Mouse (Mus musculus) embryonic facial prominence, embryonic 15.5 days (tissue): ENCODE results near the gene Axin2. TPM values are rescaled to one million over a fixed set of nuclear protein-coding genes. Genes with fewer than 3 reads are reported as not detected.

Experiments
- ATAC-seq: fragments of 200-750 bp; cut with Nextera tagmentation; 2 replicates; pipeline ENCODE4 v1.8.0; 2017; ENCODE audit warnings: low read depth, moderate TSS enrichment; ENCODE audit not compliant: insufficient number of reproducible peaks, low FRiP score, low TSS enrichment
- H3K27ac ChIP-seq: fragments of 300-500 bp; sonication (generic); replicated peaks from 2 replicates; pipeline ENCODE4 v1.5.1; 2015; ENCODE audit warnings: mild to moderate bottlenecking, inconsistent platforms
- H3K27me3 ChIP-seq: fragments of 300-500 bp; sonication (generic); 2 replicates; pipeline ENCODE4 v1.6.1; 2015; ENCODE audit warnings: inconsistent platforms
- H3K36me3 ChIP-seq: fragments of 300-500 bp; sonication (generic); 2 replicates; pipeline ENCODE4 v1.6.1; 2015; ENCODE audit warnings: mild to moderate bottlenecking, inconsistent platforms
- H3K4me1 ChIP-seq: fragments of 300-500 bp; sonication (generic); 2 replicates; pipeline ENCODE4 v1.6.1; 2015; ENCODE audit warnings: inconsistent platforms
- H3K4me2 ChIP-seq: fragments of 300-500 bp; sonication (generic); replicated peaks from 2 replicates; pipeline ENCODE4 v1.6.1; 2015; ENCODE audit warnings: mild to moderate bottlenecking, inconsistent platforms
- H3K4me3 ChIP-seq: fragments of 300-500 bp; sonication (generic); replicated peaks from 2 replicates; pipeline ENCODE4 v1.5.1; 2015; ENCODE audit warnings: mild to moderate bottlenecking, inconsistent platforms
- H3K9ac ChIP-seq: fragments of 300-500 bp; sonication (generic); 2 replicates; pipeline ENCODE4 v1.6.1; 2015; ENCODE audit warnings: inconsistent platforms
- H3K9me3 ChIP-seq: fragments of 300-500 bp; sonication (generic); replicated peaks from 2 replicates; pipeline ENCODE4 v1.6.1; 2016; ENCODE audit warnings: inconsistent platforms
- WGBS: fragments of 180-500 bp; shearing (Covaris S2); methylation state at CpG from one replicate; pipeline ENCODE4 v1.1.7; 2015; 5-methylcytosine and 5-hydroxymethylcytosine counted together
- polyA plus RNA-seq: library from polyadenylated mRNA; unstranded; fragments of >200 nt; fragmentation: Nextera tagmentation; extraction: Ambion mirVana; gene quantifications from 2 replicates; pipeline ENCODE4 v1.2.1, GENCODE M21; 2015

Axin2 gene
- polyA plus RNA-seq, 1 experiment from 2014 or later: 12.5 TPM

DNA sequence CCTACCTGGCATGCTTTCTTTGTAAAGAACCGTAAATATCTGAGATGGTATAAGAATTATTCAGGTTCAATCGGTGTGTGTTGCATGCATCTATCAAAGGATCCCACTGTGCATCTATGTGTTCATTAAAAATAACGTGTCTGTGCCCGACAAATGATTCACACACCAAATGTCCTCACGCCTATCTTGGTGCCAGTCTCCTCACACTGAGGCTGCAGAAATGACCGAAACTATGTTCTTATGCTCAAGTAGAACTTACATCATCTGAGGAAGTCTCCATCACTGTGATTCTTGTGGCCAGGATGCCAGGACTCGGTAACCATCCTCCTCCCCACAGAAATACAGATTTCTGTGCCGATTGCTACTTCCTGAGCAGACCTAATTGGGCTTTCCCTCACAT is 60.9 kb downstream of the Axin2 start:
- Histone ChIP-seq H3K4me3 (no peak overlapping the region), H3K27ac (no peak overlapping the region), H3K4me2 (no peak overlapping the region), H3K9me3 (no peaks in the 10 kb centered on the region), H3K9ac (no peak overlapping the region), H3K27me3 (no peaks in the 10 kb centered on the region), H3K36me3 (no peaks in the 10 kb centered on the region), H3K4me1 (peaks cover 3% of the 10 kb centered on the region; the same call in 1 of the 2 replicates)
- ATAC-seq: no peak
- 86% methylated on average over 8 of the region's 8 CpGs for WGBS

DNA sequence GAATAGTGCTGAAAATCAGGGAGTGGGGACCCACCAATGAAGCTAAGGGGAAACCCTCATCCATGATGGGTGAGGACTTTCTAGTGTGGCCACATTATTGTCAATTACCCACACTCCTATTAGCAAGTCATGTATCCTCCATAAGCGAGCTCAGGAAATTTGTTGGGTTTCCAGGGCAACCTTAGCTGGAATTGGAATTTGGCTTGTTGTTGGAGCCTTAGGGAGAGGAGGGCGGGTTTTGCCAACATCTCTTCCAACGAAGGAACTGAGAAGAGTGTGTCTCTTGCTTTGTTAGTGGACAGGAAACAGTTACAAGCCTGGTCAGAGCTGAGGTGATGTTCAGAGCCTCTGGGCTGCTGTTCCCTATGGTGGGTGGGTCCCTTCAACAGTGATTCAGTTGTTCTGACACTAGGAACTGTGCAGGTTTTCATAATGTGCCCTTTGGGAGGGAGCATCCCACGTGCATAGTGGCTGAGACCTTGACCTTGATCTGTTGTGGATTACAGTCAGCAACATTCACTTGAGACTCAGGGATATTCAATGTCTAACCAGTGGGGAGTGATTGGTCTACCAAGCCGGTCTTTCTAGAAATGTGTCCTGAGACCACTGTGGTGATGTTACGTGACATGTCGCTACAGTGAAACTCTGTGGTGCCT is 63.4 kb downstream of the Axin2 start:
- H3K9ac ChIP-seq: no peak overlapping the region
- WGBS: 74% methylated on average over 7 of the region's 7 CpGs
- H3K9me3 ChIP-seq: no peaks in the 10 kb centered on the region
- no peak overlapping the region for H3K4me3 ChIP-seq
- peaks cover 3% of the 10 kb centered on the region; the same call in 1 of the 2 replicates for H3K4me1 ChIP-seq
- ATAC-seq: no peak
- H3K27me3 ChIP-seq: no peaks in the 10 kb centered on the region
- no peaks in the 10 kb centered on the region for H3K36me3 ChIP-seq
- no peak overlapping the region for H3K27ac ChIP-seq
- H3K4me2 ChIP-seq: no peak overlapping the region

DNA sequence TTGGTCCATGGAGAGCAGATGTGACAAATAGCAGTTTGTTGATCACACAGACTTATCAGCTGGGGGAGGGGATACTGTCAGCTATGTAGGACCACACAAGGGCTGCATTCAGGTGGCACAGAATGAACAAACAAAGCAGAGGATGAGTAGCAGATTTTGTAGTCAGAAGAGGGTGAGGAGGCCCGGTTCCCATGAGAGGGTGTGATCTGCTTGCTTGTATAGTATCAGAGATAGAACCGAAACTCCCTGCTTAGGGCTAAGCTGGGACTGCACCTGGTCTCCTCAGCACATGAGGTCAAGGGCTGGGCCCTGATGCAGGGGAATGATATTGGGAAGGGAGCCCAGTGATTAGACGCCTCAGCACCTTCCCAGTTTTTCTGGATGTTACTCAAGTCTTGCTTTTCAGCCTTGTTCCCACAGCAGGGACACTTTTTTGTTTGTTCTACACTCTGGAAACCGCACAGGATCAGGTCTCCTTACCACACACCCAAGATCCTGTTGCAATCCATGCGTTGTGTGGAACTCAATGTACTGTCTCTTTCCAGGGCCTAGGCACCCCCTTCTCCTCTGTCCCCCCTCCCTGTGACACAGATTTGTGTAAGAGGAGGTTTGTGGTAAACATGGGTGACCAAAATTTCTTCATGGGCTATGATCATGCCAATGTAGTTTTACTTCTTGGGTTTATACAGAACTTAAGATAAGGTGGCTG is 64.7 kb downstream of the Axin2 start:
- Histone ChIP-seq H3K4me1 (peaks cover 3% of the 10 kb centered on the region; the same call in 1 of the 2 replicates), H3K4me3 (no peak overlapping the region), H3K36me3 (no peaks in the 10 kb centered on the region), H3K9me3 (no peaks in the 10 kb centered on the region), H3K27ac (no peak overlapping the region), H3K9ac (no peak overlapping the region), H3K27me3 (no peaks in the 10 kb centered on the region), H3K4me2 (no peak overlapping the region)
- ATAC-seq: no peak; the same call in 1 of the 2 replicates
- 76% methylated on average over 5 of the region's 5 CpGs for WGBS

DNA sequence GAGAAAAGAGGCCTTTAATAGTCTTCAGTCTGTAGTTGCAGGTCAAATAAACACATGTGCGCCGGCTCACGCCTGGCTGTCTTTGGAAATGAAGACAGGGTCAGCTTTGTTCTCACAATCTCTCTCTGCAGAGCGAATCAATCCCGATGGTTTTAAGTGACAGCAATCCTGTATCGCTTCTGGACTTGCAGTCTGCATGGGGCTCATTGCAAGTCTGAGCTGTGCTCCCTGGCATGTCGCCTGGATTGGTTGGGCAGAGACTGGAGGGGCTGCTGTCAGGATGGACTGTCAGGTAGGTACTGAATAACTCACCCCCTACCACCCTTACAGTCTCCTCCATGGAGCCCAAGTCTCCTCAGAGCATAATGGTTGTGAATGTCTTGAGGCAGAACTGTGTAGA is 65.7 kb downstream of the Axin2 start:
- peaks cover 3% of the 10 kb centered on the region; the same call in 1 of the 2 replicates for H3K4me1 ChIP-seq
- no peak overlapping the region for H3K4me2 ChIP-seq
- H3K9me3 ChIP-seq: no peaks in the 10 kb centered on the region
- no peak overlapping the region for H3K9ac ChIP-seq
- H3K27ac ChIP-seq: no peak overlapping the region
- no peaks in the 10 kb centered on the region for H3K36me3 ChIP-seq
- ATAC-seq: no peak
- H3K4me3 ChIP-seq: no peak overlapping the region
- no peaks in the 10 kb centered on the region for H3K27me3 ChIP-seq
- 48% methylated on average over 7 of the region's 7 CpGs for WGBS

DNA sequence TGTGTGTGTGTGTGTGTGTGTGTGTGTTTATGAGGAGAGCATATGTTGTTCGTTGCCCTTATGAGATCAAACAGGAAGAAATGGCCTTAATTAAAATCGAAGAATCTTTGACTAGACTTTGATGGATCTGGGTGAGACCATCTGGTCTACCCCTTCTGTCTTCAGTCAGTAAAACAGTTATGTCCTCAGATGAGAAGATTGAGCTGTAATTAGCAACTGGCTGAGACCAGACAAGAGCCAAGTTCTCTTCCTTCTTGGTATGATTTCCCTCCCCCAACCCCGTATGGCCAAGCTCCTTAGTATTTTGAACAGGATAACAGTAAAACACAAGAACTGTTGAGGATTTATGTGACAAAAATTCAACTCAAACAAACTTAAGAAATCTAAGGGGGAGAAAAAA is 67.1 kb downstream of the Axin2 start:
- Histone ChIP-seq H3K9me3 (no peaks in the 10 kb centered on the region), H3K4me3 (no peak overlapping the region), H3K9ac (no peak overlapping the region), H3K4me2 (no peak overlapping the region), H3K36me3 (no peaks in the 10 kb centered on the region), H3K27ac (no peak overlapping the region), H3K27me3 (no peaks in the 10 kb centered on the region), H3K4me1 (0 out of 2 replicates have a peak, but pooled peaks cover 3% of the 10 kb centered on the region)
- ATAC-seq: no peak
- 67% methylated on average over 3 of the region's 3 CpGs for WGBS

DNA sequence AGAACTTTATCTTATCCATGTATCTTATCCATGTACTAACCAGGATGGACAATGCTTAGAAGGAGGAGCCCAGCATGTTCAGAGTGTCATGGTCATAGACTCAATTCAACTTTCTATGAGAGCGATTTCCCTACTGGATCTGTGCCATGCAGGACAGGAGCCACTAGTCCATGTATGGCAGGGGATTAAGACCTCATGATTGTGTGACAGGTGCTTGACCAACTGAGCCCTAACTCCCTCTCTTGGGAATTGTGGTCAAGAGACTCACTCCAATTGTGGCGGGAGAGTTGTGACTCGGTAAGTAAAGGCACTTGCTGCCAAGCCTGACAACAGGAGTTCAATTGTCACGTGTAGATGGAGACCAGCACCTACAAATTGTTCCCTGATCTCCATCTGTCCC is 67.6 kb downstream of the Axin2 start:
- Histone ChIP-seq H3K27me3 (no peaks in the 10 kb centered on the region), H3K9ac (no peak overlapping the region), H3K9me3 (no peaks in the 10 kb centered on the region), H3K36me3 (no peaks in the 10 kb centered on the region), H3K27ac (no peak overlapping the region), H3K4me1 (0 out of 2 replicates have a peak, but pooled peaks cover 3% of the 10 kb centered on the region), H3K4me3 (no peak overlapping the region), H3K4me2 (no peak overlapping the region)
- 0 out of 2 replicates have a peak, but pooled peaks have one; percentile 15 for ATAC-seq
- WGBS: 80% methylated on average over 4 of the region's 4 CpGs

DNA sequence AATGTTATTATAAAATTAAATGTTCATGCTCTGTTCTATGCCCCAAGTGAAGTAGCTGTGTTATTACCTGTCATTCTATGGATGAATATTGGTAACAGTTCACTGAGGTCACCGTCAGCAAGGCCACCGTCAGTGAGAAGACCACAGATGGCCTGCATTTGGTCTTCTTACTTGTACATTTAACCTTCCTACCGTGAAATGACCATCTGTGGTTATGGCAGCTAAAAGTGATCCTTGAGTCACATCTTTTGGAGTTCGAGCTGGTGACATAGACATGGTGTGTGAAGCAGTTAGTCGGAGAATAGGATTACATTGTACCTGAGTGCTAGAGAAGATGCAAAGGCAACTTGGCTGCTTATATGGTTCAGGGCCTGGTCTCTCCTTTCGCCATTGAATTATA is 68.1 kb downstream of the Axin2 start:
- H3K36me3 ChIP-seq: no peaks in the 10 kb centered on the region
- WGBS: 86% methylated on average over 6 of the region's 6 CpGs

DNA sequence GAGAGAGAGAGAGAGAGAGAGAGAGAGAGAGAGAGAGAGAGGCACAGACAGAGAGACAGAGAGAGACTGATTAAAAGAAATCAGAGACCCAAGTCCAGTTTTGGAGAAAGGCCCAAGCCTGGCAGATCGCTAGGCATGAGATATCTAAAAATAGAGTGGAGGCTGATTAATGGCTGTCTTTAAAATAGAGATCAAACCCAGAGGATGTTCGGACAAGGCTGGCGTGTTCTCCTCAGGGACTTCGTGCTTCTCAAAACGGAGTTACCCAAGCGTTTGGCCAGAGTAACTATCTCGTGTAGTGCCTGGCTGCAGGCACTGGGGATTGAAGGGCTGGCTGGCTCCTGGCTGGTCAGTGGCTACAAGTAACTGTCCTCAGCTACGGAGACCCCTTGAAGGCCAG is 69.8 kb downstream of the Axin2 start:
- 66% methylated on average over 8 of the region's 8 CpGs for WGBS
- ATAC-seq: no peak
- H3K36me3 ChIP-seq: no peaks in the 10 kb centered on the region

More for the DNA sequence above, 68.1 kb downstream of the Axin2 start:
- no peak for ATAC-seq
- Histone ChIP-seq H3K9ac (no peak overlapping the region), H3K4me1 (0 out of 2 replicates have a peak, but pooled peaks cover 3% of the 10 kb centered on the region), H3K27ac (no peak overlapping the region), H3K4me2 (no peak overlapping the region), H3K4me3 (no peak overlapping the region), H3K27me3 (no peaks in the 10 kb centered on the region), H3K9me3 (no peaks in the 10 kb centered on the region)

DNA sequence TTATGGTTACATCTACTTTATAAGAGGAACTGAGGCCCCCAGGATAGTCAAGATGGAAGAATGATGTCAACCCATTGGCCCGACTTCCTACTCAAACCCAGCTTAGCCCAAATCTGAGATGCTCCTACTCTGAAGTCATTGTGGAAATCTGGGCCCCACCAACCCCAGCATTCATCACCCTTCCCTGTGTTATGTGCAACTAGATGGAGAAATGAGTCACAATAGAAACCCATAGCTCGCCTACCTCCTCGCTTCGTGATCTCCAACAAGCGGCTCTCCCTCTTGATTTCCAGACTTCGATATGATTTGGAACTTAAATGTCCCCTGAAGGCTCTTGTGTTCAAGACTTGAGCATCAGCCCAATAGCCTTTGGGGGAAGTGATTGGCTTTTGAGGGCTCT is 73.3 kb downstream of the Axin2 start:
- Histone ChIP-seq H3K4me2 (no peak overlapping the region), H3K36me3 (no peaks in the 10 kb centered on the region), H3K4me1 (no peaks in the 10 kb centered on the region), H3K27ac (no peak overlapping the region), H3K27me3 (no peaks in the 10 kb centered on the region), H3K4me3 (no peak overlapping the region), H3K9ac (no peak overlapping the region), H3K9me3 (no peaks in the 10 kb centered on the region)
- no peak for ATAC-seq
- 94% methylated on average over 6 of the region's 6 CpGs for WGBS

More for the DNA sequence above, 69.8 kb downstream of the Axin2 start:
- Histone ChIP-seq H3K27me3 (no peaks in the 10 kb centered on the region), H3K4me2 (no peak overlapping the region), H3K27ac (no peak overlapping the region), H3K9ac (no peak overlapping the region), H3K9me3 (no peaks in the 10 kb centered on the region), H3K4me1 (0 out of 2 replicates have a peak, but pooled peaks cover under 1% of the 10 kb centered on the region), H3K4me3 (no peak overlapping the region)

DNA sequence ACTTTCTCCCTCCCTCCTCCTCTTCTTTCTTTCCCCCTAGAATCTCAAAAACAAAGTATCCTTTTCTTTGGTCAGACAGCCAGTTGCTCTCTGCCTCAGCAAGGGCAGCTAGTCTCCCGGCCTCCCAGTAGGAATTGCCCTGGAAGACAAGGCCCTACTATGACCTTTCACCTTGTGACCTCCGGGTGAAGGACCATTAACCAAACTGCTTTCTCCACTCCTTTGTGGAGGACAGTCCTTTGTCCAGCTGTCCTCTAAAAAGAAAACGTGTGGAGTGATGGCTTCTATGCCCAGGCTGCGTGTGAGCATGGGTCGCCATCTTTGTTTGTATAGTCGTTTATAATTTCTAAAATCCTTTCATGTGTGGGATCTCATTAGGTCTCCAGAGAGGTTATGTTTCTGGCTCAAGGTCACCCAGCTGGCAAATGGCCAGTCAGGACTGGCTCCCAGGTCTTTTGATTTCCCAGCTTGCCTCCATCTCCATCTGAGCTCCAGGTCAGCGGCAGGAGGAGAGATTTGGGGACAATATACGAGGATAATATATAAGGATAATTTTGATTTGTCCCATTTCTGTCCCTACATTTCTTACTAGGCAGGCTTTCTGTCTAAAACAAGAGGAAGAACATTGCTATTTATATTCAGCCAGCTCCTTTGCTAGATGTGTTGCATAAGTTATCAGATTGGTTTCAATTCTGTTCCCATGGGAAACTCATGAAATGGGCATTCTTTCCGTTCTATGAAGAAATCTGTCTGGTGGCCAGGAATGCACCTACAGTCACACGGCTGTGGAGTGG is 75.2 kb downstream of the Axin2 start:
- 64% methylated on average over 10 of the region's 10 CpGs for WGBS
- no peak overlapping the region for H3K9ac ChIP-seq
- no peak for ATAC-seq

DNA sequence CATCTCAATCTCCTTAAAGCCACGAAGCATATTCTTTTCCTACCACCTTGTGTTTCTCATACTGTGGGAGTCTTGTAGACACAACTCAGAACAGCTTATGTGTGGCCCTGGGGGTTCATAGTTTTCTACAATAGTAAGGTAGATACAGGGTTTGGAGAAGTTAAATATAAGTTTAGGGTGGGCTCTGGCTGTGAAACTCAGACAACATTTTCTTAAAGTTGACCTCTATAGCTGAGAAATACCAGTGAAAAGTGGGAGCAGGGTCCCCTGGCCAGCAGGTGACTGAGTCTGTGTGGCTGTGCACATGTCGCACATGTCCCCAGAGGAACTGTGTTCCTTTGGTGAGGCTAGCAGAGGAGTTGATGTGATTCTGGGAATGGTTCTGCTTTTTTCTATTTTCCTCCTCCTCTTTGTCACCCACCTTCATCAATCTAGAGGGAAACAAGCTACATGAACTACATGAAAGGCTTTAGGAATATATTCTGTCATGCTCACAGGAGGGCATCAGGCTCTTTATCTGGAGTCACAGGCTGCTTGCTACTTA is 75.9 kb downstream of the Axin2 start:
- H3K9ac ChIP-seq: no peak overlapping the region
- H3K4me1 ChIP-seq: no peaks in the 10 kb centered on the region
- H3K4me2 ChIP-seq: no peak overlapping the region
- H3K36me3 ChIP-seq: no peaks in the 10 kb centered on the region
- H3K27ac ChIP-seq: no peak overlapping the region
- WGBS: 79% methylated on average over 2 of the region's 2 CpGs
- H3K27me3 ChIP-seq: no peaks in the 10 kb centered on the region
- H3K4me3 ChIP-seq: no peak overlapping the region
- 0 out of 2 replicates have a peak, but pooled peaks cover 4% of the 10 kb centered on the region for H3K9me3 ChIP-seq
- no peak for ATAC-seq

More for the DNA sequence above, 75.2 kb downstream of the Axin2 start:
- no peaks in the 10 kb centered on the region for H3K4me1 ChIP-seq
- 0 out of 2 replicates have a peak, but pooled peaks cover 2% of the 10 kb centered on the region for H3K9me3 ChIP-seq
- H3K27me3 ChIP-seq: no peaks in the 10 kb centered on the region
- H3K36me3 ChIP-seq: no peaks in the 10 kb centered on the region
- H3K27ac ChIP-seq: no peak overlapping the region
- H3K4me3 ChIP-seq: no peak overlapping the region
- no peak overlapping the region for H3K4me2 ChIP-seq
